Mouse (Mus musculus) bone marrow macrophage, adult 2 months (primary cell): Measurements from ENCODE around the gene Map2k3. TPM values are rescaled to one million over a fixed set of nuclear protein-coding genes. Genes with fewer than 3 reads are reported as not detected.
A peak's percentile ranks its signal among the peaks of the same experiment; 100 is the strongest.

Experiments
- H3K27ac ChIP-seq: 2 replicates; pipeline ENCODE4 v1.5.1; 2012; ENCODE audit warnings: low read depth, low read length; ENCODE audit not compliant: insufficient read depth
- H3K4me1 ChIP-seq: 2 replicates; pipeline ENCODE4 v1.6.1; 2012; ENCODE audit warnings: low read length; ENCODE audit not compliant: control insufficient read depth, insufficient read depth
- H3K4me3 ChIP-seq: 2 replicates; pipeline ENCODE4 v1.5.1; 2012; ENCODE audit warnings: mild to moderate bottlenecking, low read length, moderate library complexity; ENCODE audit not compliant: insufficient read depth
- CTCF ChIP-seq: IDR thresholded peaks from 2 replicates; pipeline ENCODE4 v1.5.1; 2012; ENCODE audit warnings: low read depth, mild to moderate bottlenecking, low read length, moderate library complexity
- POLR2A ChIP-seq: IDR thresholded peaks from 2 replicates; pipeline ENCODE4 v1.6.1; 2012; ENCODE audit warnings: mild to moderate bottlenecking, low read depth, low read length, borderline replicate concordance
- polyA plus RNA-seq: library from polyadenylated mRNA; stranded (reverse); fragments of >200 nt; gene quantifications from 2 replicates; pipeline ENCODE4 v1.2.4, GENCODE M21; 2012; ENCODE audit not compliant: missing spikeins, insufficient read depth, insufficient read length

Gene Map2k3
- polyA plus RNA-seq, 1 experiment: 52.8 TPM

- Histone ChIP-seq H3K4me3 (no peak overlapping the region), H3K27ac (no peak overlapping the region), H3K4me1 (peaks cover 6% of the 10 kb centered on the region; the same call in 1 of the 2 replicates)
- TF ChIP-seq POLR2A: no peak
- TF ChIP-seq CTCF: no peak
Observed at GRCm38 (mm10) chr11:60924498-60924897, 7.3 kb upstream of the Map2k3 start.

DNA sequence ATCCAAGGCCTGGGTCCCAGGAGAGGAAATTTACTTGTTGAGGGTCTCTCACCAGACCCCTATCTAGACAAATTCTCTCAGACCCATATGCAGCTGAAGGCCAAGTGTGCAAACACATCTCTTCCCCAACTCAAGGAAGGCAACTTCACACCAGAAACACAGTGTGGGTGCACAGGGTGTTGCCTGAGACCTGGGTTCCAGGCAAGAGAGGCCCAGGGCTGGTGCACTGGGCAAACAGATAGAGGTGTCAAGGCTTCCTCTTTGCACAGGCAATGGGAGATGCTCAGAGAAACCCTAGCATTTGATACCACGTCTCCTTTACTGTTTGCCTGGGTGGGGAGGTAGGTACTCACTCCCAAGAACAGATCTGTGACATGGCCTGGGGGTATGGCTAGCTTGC lies 6.9 kb upstream of the Map2k3 start:
- Histone ChIP-seq H3K4me3 (no peak overlapping the region), H3K27ac (no peak overlapping the region), H3K4me1 (peaks cover 9% of the 10 kb centered on the region)
- no peak for TF ChIP-seq CTCF
- TF ChIP-seq POLR2A: no peak

GRCm38 (mm10) chr11:60927264-60927663 lies 4.6 kb upstream of the Map2k3 start:
- Histone ChIP-seq H3K27ac (no peak overlapping the region), H3K4me3 (no peak overlapping the region)

GRCm38 (mm10) chr11:60930724-60931281 lies 1.0 kb upstream of the Map2k3 start:
- no peak for TF ChIP-seq CTCF
- no peak for TF ChIP-seq POLR2A
- H3K4me1 ChIP-seq: peaks cover 36% of the 10 kb centered on the region
- peak overlapping the region; percentile 48 for H3K27ac ChIP-seq
- peak overlapping the region; percentile 95 for H3K4me3 ChIP-seq

More at GRCm38 (mm10) chr11:60927264-60927663, 4.6 kb upstream of the Map2k3 start:
- H3K4me1 ChIP-seq: peaks cover 16% of the 10 kb centered on the region
- TF ChIP-seq CTCF (peak; percentile 25; the same call in 1 of the 2 replicates), POLR2A (no peak)

GRCm38 (mm10) chr11:60931282-60931868 lies 458 bp upstream of the Map2k3 start:
- H3K4me1 ChIP-seq: peaks cover 39% of the 10 kb centered on the region

DNA sequence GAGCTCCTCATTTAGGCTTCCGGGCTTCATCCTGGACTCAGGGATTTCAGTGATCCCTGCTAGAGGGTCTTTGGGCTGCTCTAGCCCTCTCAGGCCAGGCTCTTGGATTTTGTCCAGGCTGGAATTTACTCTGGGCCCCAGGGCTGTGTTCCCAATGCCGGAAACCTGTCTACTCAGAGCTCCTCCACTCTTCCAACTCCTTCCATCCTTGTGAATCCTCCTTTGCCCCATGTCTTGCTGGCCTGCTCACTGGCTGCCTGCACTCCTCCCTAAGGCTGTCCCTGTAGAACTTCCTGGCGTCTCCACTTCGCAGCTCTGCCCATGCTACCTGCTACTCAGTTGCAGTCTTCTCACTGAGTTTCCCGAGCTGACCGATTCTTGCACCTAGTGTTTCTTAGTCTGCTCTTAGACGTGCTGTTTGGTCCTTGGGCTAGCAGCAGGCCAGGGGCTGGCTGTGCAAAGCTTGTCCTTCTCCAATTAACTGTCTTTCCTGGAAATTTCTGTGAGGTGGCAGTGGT lies 729 bp downstream of the Map2k3 start:
- peak overlapping the region; percentile 38 for H3K27ac ChIP-seq
- peaks cover 47% of the 10 kb centered on the region for H3K4me1 ChIP-seq
- H3K4me3 ChIP-seq: peak overlapping the region; percentile 92

More at GRCm38 (mm10) chr11:60931282-60931868, 458 bp upstream of the Map2k3 start:
- Histone ChIP-seq H3K4me3 (peak overlapping the region; percentile 95), H3K27ac (peak overlapping the region; percentile 48)
- no peak for TF ChIP-seq POLR2A
- TF ChIP-seq CTCF: no peak

DNA sequence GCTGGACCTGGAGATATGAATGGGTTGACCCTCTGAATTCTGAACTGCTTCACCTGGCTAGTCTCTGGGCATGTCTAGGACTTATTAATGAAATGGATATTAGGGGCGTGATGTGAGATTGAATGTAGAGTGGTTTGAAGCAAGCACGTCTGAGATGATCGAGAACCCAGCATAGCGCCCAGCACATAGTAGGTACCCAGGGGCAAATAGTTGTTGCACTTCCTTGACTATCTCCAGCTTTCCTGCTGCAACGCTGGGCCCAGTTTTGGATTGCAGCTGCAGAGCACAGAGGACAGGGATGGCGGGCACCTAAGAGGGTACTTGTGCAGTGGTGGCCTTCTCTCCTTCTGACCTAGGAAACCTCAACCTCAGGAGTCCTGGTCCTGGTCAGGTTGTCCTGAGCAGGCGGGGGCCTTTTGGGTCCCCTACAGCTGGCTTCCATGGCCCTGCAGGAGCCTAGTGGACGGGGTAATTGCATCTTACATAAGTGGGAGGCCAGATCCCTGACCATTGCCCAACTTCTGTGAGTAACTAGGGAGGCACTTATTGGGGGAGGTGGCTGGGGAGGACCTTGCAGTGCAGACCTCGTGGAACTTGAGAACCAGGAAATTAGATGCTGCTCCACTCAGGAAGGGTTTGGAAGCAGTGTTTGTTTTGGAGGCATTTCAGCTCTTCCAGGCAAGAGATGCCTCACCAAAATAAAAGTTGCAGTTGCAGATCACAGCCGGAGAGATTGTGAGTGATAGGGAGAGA lies 1.5 kb downstream of the Map2k3 start:
- no peak for TF ChIP-seq CTCF
- no peak for TF ChIP-seq POLR2A
- H3K4me3 ChIP-seq: peak overlapping the region; percentile 92
- peaks cover 51% of the 10 kb centered on the region for H3K4me1 ChIP-seq
- H3K27ac ChIP-seq: peak overlapping the region; percentile 60

More for the DNA sequence above, 729 bp downstream of the Map2k3 start:
- TF ChIP-seq POLR2A (no peak), CTCF (no peak)

- Histone ChIP-seq H3K4me1 (peaks cover 51% of the 10 kb centered on the region), H3K4me3 (peak overlapping the region; percentile 39), H3K27ac (peak overlapping the region; percentile 69)
- no peak for TF ChIP-seq CTCF
- TF ChIP-seq POLR2A: no peak
Observed at GRCm38 (mm10) chr11:60934795-60935194, 3.0 kb downstream of the Map2k3 start.

- peak overlapping the region; percentile 47 for H3K4me3 ChIP-seq
- peaks cover 45% of the 10 kb centered on the region for H3K4me1 ChIP-seq
- TF ChIP-seq POLR2A (peak; percentile 44; the same call in 1 of the 2 replicates), CTCF (no peak)
Observed at GRCm38 (mm10) chr11:60935326-60935974, 3.6 kb downstream of the Map2k3 start.

DNA sequence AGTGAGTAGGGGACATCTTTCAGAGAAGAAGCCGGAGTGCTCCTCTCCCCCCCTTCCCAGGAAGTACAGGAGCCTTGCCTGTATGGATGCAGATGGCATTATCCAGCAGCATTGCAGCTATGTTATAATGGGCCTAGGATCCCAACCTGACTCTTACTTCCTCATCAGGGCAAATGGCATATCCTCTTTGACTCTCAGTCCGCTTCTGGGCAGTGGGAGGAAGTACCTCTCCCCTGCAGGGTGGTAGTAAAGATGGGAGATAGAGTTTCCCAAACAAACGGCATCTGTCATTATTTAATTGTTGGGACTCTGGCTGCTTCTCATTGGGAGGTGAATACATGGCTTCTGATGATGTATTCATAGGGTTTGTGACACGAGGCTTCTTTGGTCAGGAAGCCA lies 4.1 kb downstream of the Map2k3 start:
- H3K4me1 ChIP-seq: peaks cover 42% of the 10 kb centered on the region
- peak overlapping the region; percentile 47 for H3K4me3 ChIP-seq
- TF ChIP-seq CTCF: no peak
- no peak for TF ChIP-seq POLR2A
- H3K27ac ChIP-seq: peak overlapping the region; percentile 90

More at GRCm38 (mm10) chr11:60935326-60935974, 3.6 kb downstream of the Map2k3 start:
- H3K27ac ChIP-seq: peak overlapping the region; percentile 90
